ENCODE assay signal across 1 mouse cellular context in genomic region chr12:102756304-102756703, GRCm38 (mm10).
TF ChIP-seq lines count a peak whose summit lies in the region.

No protein-coding gene starts in this region.

TF ChIP-seq in MEL, 35 proteins besides CTCF, POLR2A, EP300 and RAD21 (continued from another document):
- TF ChIP-seq MAFK (IDR thresholded peaks at IDR 0.05; ENCODE audit: borderline replicate concordance, low read depth, low read length): no peak
- no peak for TF ChIP-seq ZMIZ1 (IDR thresholded peaks at IDR 0.05; ENCODE audit: low read depth, low read length)
- TF ChIP-seq ZC3H11A (IDR thresholded peaks at IDR 0.05; ENCODE audit: low read depth, low read length): no peak
- no peak for TF ChIP-seq POLR2AphosphoS5 (IDR thresholded peaks at IDR 0.05; ENCODE audit: borderline replicate concordance, low read depth, low read length)
- TF ChIP-seq RCOR1 (IDR thresholded peaks at IDR 0.05; ENCODE audit: low read depth, low read length): no peak
TF ChIP-seq in MEL: peak in this region for 0.
